Mouse (Mus musculus): ENCODE measurements at regions not wholly inside any gene's neighbourhood (a gene's known extent, or its start where the extent isn't known, plus 50 kb on each side); places are given as distances from the start of the nearest gene placed in this dataset.

DNA sequence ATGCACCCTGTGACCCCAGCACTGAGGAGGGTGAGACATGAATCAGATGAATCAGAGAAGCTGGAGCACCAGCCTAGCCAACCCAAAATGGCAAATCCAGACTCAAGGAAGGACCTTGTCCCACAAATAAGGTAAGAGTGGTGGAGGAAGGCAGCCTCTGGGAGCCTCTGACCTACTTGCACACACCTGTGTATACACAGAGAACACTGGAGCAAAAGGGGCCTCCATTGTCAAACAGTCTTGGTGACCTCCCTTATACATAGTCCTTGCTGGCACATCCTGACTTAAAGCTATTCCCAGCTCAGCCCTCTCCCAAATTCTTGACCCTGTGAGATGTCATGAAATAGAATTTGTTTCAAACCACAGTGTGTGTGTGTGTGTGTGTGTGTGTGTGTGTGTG lies 57.1 kb downstream of the Inhbb start:
- Histone ChIP-seq H3K27ac (ENCODE audit: insufficient read depth, low read depth, low read length, poor library complexity, severe bottlenecking) (no peak overlapping the region), H3K9ac (ENCODE audit: insufficient read depth, low read depth, low read length, poor library complexity, severe bottlenecking) (no peak overlapping the region), H3K9me3 (ENCODE audit: control insufficient read depth, insufficient read depth, low read depth, low read length) (no peaks in the 10 kb centered on the region), H3K4me3 (ENCODE audit: insufficient read depth in 1 of 2, low read depth in 1 of 2, low read length in 2 of 2, poor library complexity in 1 of 2, severe bottlenecking in 1 of 2) (no peak overlapping the region), H3K36me3 (ENCODE audit: control insufficient read depth, insufficient read depth, low read length, poor library complexity, severe bottlenecking) (no peaks in the 10 kb centered on the region), H3K4me1 (ENCODE audit: control insufficient read depth in 2 of 2, insufficient read depth in 2 of 2, low read length in 2 of 2, poor library complexity in 1 of 2) (no peaks in the 10 kb centered on the region)
- in situ Hi-C loops (cut with MboI; ENCODE audit: low sequenced_read_pairs in 2 of 2, unreplicated experiment in 2 of 2): no loop called here
- TF ChIP-seq ZC3H11A (IDR thresholded peaks at IDR 0.05; ENCODE audit: borderline replicate concordance, low read depth, low read length) (no peak), HCFC1 (IDR thresholded peaks at IDR 0.05; ENCODE audit: borderline replicate concordance, insufficient read depth, low read length) (no peak), MAFK (IDR thresholded peaks at IDR 0.05; ENCODE audit: insufficient read depth, low read depth, low read length) (no peak)
- no peak for DNase-seq (ENCODE audit: low read depth, low spot score)

DNA sequence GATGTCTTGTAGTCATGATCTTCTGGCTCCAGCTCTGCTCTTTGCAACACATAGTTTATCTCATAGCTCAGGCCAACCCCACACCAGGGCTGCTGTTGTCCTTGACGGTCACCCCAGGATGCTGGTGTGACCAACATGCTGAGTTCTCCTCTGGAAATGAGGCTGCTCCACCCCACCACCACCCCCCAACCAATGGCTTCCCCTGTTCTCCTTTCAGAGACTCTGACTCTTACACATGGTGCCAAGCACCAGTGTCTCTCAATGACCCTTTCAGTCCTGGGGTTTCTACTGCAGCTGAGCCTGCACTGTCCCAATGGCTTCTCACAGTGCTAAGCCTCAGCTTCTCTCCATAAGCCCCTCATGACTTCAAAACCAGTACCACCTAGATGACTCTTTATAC lies 64.0 kb downstream of the Inhbb start:
- no peak overlapping the region for H3K4me3 ChIP-seq (ENCODE audit: insufficient read depth in 1 of 2, low read depth in 1 of 2, low read length in 2 of 2, poor library complexity in 1 of 2, severe bottlenecking in 1 of 2)
- H3K9me3 ChIP-seq (ENCODE audit: control insufficient read depth, insufficient read depth, low read depth, low read length): no peaks in the 10 kb centered on the region
- in situ Hi-C loops (cut with MboI; ENCODE audit: low sequenced_read_pairs in 2 of 2, unreplicated experiment in 2 of 2): no loop called here
- peaks cover 0 to 6% of the 10 kb centered on the region in 2 experiments; a peak in 1 of 4 replicates for H3K4me1 ChIP-seq (ENCODE audit: control insufficient read depth in 2 of 2, insufficient read depth in 2 of 2, low read length in 2 of 2, poor library complexity in 1 of 2)
- TF ChIP-seq HCFC1 (IDR thresholded peaks at IDR 0.05; ENCODE audit: borderline replicate concordance, insufficient read depth, low read length): no peak
- TF ChIP-seq ZC3H11A (IDR thresholded peaks at IDR 0.05; ENCODE audit: borderline replicate concordance, low read depth, low read length): no peak
- TF ChIP-seq ZNF384 (IDR thresholded peaks at IDR 0.05; ENCODE audit: low read depth, low read length): no peak
- no peak for TF ChIP-seq MAFK (IDR thresholded peaks at IDR 0.05; ENCODE audit: insufficient read depth, low read depth, low read length)
- no peak for TF ChIP-seq CHD2 (IDR thresholded peaks at IDR 0.05; ENCODE audit: low read depth, low read length)
- no peak overlapping the region for H3K9ac ChIP-seq (ENCODE audit: insufficient read depth, low read depth, low read length, poor library complexity, severe bottlenecking)
- H3K27ac ChIP-seq (ENCODE audit: insufficient read depth, low read depth, low read length, poor library complexity, severe bottlenecking): no peak overlapping the region
- no peaks in the 10 kb centered on the region for H3K36me3 ChIP-seq (ENCODE audit: control insufficient read depth, insufficient read depth, low read length, poor library complexity, severe bottlenecking)
- no peak for DNase-seq (ENCODE audit: low read depth, low spot score)

DNA sequence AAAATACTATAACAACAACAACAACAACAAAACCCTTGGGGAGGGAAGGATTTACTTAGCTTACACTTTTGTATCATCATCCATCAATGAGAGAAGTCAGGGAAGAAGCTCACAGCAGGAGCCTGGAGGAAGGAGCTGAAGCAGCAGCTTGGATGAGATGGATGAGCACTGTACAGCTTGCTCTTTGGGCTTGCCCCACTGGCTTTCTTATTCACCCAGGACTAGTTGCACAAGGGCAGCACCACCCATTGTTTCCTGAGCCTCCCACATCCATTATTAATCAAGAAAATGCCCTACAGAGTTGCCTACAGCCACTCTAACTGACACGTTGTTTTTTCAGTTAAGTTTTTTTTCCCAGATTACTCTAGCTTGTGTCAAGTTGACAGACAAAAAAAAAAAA lies 65.1 kb downstream of the Inhbb start:
- Histone ChIP-seq H3K36me3 (ENCODE audit: control insufficient read depth, insufficient read depth, low read length, poor library complexity, severe bottlenecking) (no peaks in the 10 kb centered on the region), H3K4me1 (ENCODE audit: control insufficient read depth in 2 of 2, insufficient read depth in 2 of 2, low read length in 2 of 2, poor library complexity in 1 of 2) (peaks cover 0 to 6% of the 10 kb centered on the region in 2 experiments; a peak in 1 of 4 replicates), H3K27ac (ENCODE audit: insufficient read depth, low read depth, low read length, poor library complexity, severe bottlenecking) (no peak overlapping the region), H3K9me3 (ENCODE audit: control insufficient read depth, insufficient read depth, low read depth, low read length) (no peaks in the 10 kb centered on the region), H3K9ac (ENCODE audit: insufficient read depth, low read depth, low read length, poor library complexity, severe bottlenecking) (no peak overlapping the region), H3K4me3 (ENCODE audit: insufficient read depth in 1 of 2, low read depth in 1 of 2, low read length in 2 of 2, poor library complexity in 1 of 2, severe bottlenecking in 1 of 2) (no peak overlapping the region)
- DNase-seq (ENCODE audit: low read depth, low spot score): no peak
- in situ Hi-C loops (cut with MboI; ENCODE audit: low sequenced_read_pairs in 2 of 2, unreplicated experiment in 2 of 2): no loop called here
- TF ChIP-seq HCFC1 (IDR thresholded peaks at IDR 0.05; ENCODE audit: borderline replicate concordance, insufficient read depth, low read length) (no peak), CHD2 (IDR thresholded peaks at IDR 0.05; ENCODE audit: low read depth, low read length) (no peak), ZNF384 (IDR thresholded peaks at IDR 0.05; ENCODE audit: low read depth, low read length) (no peak), ZC3H11A (IDR thresholded peaks at IDR 0.05; ENCODE audit: borderline replicate concordance, low read depth, low read length) (no peak), MAFK (IDR thresholded peaks at IDR 0.05; ENCODE audit: insufficient read depth, low read depth, low read length) (no peak)

DNA sequence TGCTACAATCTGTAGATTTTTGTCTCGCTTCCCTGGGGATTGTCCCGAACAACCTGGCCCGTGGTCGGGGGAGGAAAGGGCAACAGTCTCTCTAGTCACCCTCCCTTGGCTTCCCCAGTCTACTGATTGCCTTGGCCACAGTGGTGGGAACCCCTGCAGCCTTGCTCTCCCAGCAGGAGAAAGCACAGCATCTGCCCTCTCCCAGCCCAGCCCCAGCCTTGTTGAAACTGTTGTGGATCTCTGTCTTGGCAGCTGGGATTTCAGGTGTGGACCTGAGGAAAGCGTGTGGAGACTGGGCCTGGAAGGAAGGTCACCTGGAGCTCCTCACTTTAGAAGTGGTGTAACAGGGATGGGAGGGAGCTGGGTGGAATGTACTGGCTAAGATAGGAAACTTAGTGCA lies 66.6 kb downstream of the Inhbb start:
- Histone ChIP-seq H3K4me3 (ENCODE audit: insufficient read depth in 1 of 2, low read depth in 1 of 2, low read length in 2 of 2, poor library complexity in 1 of 2, severe bottlenecking in 1 of 2) (no peak overlapping the region), H3K4me1 (ENCODE audit: control insufficient read depth in 2 of 2, insufficient read depth in 2 of 2, low read length in 2 of 2, poor library complexity in 1 of 2) (peaks cover 0 to 6% of the 10 kb centered on the region in 2 experiments; a peak in 1 of 4 replicates), H3K27ac (ENCODE audit: insufficient read depth, low read depth, low read length, poor library complexity, severe bottlenecking) (no peak overlapping the region), H3K9ac (ENCODE audit: insufficient read depth, low read depth, low read length, poor library complexity, severe bottlenecking) (no peak overlapping the region), H3K9me3 (ENCODE audit: control insufficient read depth, insufficient read depth, low read depth, low read length) (no peaks in the 10 kb centered on the region), H3K36me3 (ENCODE audit: control insufficient read depth, insufficient read depth, low read length, poor library complexity, severe bottlenecking) (no peaks in the 10 kb centered on the region)
- TF ChIP-seq CHD2 (IDR thresholded peaks at IDR 0.05; ENCODE audit: low read depth, low read length) (no peak), MAFK (IDR thresholded peaks at IDR 0.05; ENCODE audit: insufficient read depth, low read depth, low read length) (no peak), HCFC1 (IDR thresholded peaks at IDR 0.05; ENCODE audit: borderline replicate concordance, insufficient read depth, low read length) (no peak), ZC3H11A (IDR thresholded peaks at IDR 0.05; ENCODE audit: borderline replicate concordance, low read depth, low read length) (no peak), ZNF384 (IDR thresholded peaks at IDR 0.05; ENCODE audit: low read depth, low read length) (no peak)
- DNase-seq (ENCODE audit: low read depth, low spot score): no peak
- in situ Hi-C loops (cut with MboI; ENCODE audit: low sequenced_read_pairs in 2 of 2, unreplicated experiment in 2 of 2): no loop called here

DNA sequence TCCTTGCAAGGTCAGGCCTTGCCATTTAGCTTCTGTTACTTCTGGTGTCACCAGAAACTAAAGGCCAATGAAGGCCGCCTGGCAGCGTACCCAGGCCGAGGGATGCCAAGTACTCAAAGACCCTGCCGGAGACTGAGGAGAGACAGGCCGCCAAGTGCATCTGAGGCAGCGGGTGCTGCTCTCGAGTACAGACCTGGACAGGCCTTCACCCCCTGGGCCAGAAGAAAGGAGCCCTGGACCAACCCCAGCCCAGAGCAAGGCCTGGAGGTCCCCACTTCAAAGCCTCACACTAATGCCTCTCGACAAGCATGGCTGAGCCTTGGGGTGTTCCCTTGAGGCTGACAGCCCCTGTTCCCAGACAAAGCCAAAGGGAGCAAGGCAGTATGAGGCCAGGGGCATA lies 70.5 kb downstream of the Inhbb start:
- peaks cover 0 to 34% of the 10 kb centered on the region in 2 experiments for H3K4me1 ChIP-seq (ENCODE audit: control insufficient read depth in 2 of 2, insufficient read depth in 2 of 2, low read length in 2 of 2, poor library complexity in 1 of 2)
- H3K27ac ChIP-seq (ENCODE audit: insufficient read depth, low read depth, low read length, poor library complexity, severe bottlenecking): no peak overlapping the region
- TF ChIP-seq ZC3H11A (IDR thresholded peaks at IDR 0.05; ENCODE audit: borderline replicate concordance, low read depth, low read length) (no peak), HCFC1 (IDR thresholded peaks at IDR 0.05; ENCODE audit: borderline replicate concordance, insufficient read depth, low read length) (no peak), MAFK (IDR thresholded peaks at IDR 0.05; ENCODE audit: insufficient read depth, low read depth, low read length) (no peak), ZNF384 (IDR thresholded peaks at IDR 0.05; ENCODE audit: low read depth, low read length) (no peak)
- DNase-seq (ENCODE audit: low read depth, low spot score): no peak
- no peaks in the 10 kb centered on the region for H3K36me3 ChIP-seq (ENCODE audit: control insufficient read depth, insufficient read depth, low read length, poor library complexity, severe bottlenecking)
- H3K9me3 ChIP-seq (ENCODE audit: control insufficient read depth, insufficient read depth, low read depth, low read length): no peaks in the 10 kb centered on the region
- H3K4me3 ChIP-seq (ENCODE audit: insufficient read depth in 1 of 2, low read depth in 1 of 2, low read length in 2 of 2, poor library complexity in 1 of 2, severe bottlenecking in 1 of 2): no peak overlapping the region
- no peak overlapping the region for H3K9ac ChIP-seq (ENCODE audit: insufficient read depth, low read depth, low read length, poor library complexity, severe bottlenecking)
- in situ Hi-C loops (cut with MboI; ENCODE audit: low sequenced_read_pairs in 2 of 2, unreplicated experiment in 2 of 2): loop anchor here in 1 of 2 experiments (5.0 kb wide), 1 partner anchor 36 kb away; no protein-coding TSS in a partner anchor
